Mouse (Mus musculus): ENCODE data around the gene Astn2.

GRCm38 (mm10) chr4:66404201-66404711, at the start of gene Astn2:
- TF ChIP-seq CTCF (conservative IDR thresholded peaks at IDR 0.05; ENCODE audit: low read length) (no peak), NANOG (IDR thresholded peaks at IDR 0.05; ENCODE audit: borderline replicate concordance, low read length) (no peak)

Data from E14TG2a.4 (cell line).